Mouse (Mus musculus) heart, postnatal 0 days (tissue): ENCODE data around the gene Glis3. TPM values are rescaled to one million over a fixed set of nuclear protein-coding genes. Genes with fewer than 3 reads are reported as not detected.

ENCODE experiments used
- ATAC-seq: fragments of 200-750 bp; cut with Nextera tagmentation; 2 replicates; pipeline ENCODE4 v1.8.0; 2017; ENCODE audit warnings: low read depth, moderate number of reproducible peaks, moderate library complexity; ENCODE audit not compliant: insufficient read depth
- DNase-seq: peaks from one replicate; pipeline ENCODE4 v3.0.0-alpha.2; 2016; ENCODE audit warnings: low spot score
- H3K27ac ChIP-seq: fragments of 300-500 bp; sonication (generic); 2 replicates; pipeline ENCODE4 v1.5.1; 2014; ENCODE audit warnings: low read depth, mild to moderate bottlenecking
- H3K27me3 ChIP-seq: fragments of 300-500 bp; sonication (generic); 2 replicates; pipeline ENCODE4 v1.6.1; 2014; ENCODE audit warnings: low read length, mixed read lengths; ENCODE audit not compliant: control insufficient read depth, insufficient read depth
- H3K36me3 ChIP-seq: fragments of 300-500 bp; sonication (generic); replicated peaks from 2 replicates; pipeline ENCODE4 v1.6.1; 2014; ENCODE audit warnings: low read length, mixed read lengths; ENCODE audit not compliant: control insufficient read depth, insufficient read depth
- H3K4me1 ChIP-seq: fragments of 300-500 bp; sonication (generic); 2 replicates; pipeline ENCODE4 v1.6.1; 2014; ENCODE audit warnings: antibody characterized with exemption; ENCODE audit not compliant: control insufficient read depth, insufficient read depth
- H3K4me2 ChIP-seq: fragments of 300-500 bp; sonication (generic); 2 replicates; pipeline ENCODE4 v1.6.1; 2014; ENCODE audit warnings: low read depth, mild to moderate bottlenecking, low read length, moderate library complexity
- H3K4me3 ChIP-seq: fragments of 300-500 bp; sonication (generic); 2 replicates; pipeline ENCODE4 v1.5.1; 2014; ENCODE audit warnings: low read depth, low read length
- H3K9ac ChIP-seq: fragments of 300-500 bp; sonication (generic); replicated peaks from 2 replicates; pipeline ENCODE4 v1.6.1; 2014; ENCODE audit warnings: low read depth, low read length, mixed read lengths
- H3K9me3 ChIP-seq: fragments of 300-500 bp; sonication (generic); replicated peaks from 2 replicates; pipeline ENCODE4 v1.6.1; 2016; ENCODE audit warnings: low read length; ENCODE audit not compliant: control insufficient read depth
- CTCF ChIP-seq: IDR thresholded peaks from 2 replicates; pipeline ENCODE4 v1.5.1; 2016; ENCODE audit warnings: antibody characterized with exemption, control low read depth, low read depth
- EP300 ChIP-seq: IDR thresholded peaks from 2 replicates; pipeline ENCODE4 v1.6.1; 2016; ENCODE audit warnings: antibody characterized with exemption, low read depth
- WGBS: fragments of 180-500 bp; shearing (Covaris S2); extraction: QIAGEN DNeasy Blood & Tissue Kit; methylation state at CpG from one replicate; pipeline ENCODE4 v1.1.7; 2014; 5-methylcytosine and 5-hydroxymethylcytosine counted together
- polyA plus RNA-seq: library from polyadenylated mRNA; unstranded; fragments of >200 nt; fragmentation: Nextera tagmentation; extraction: Ambion mirVana; gene quantifications from 2 replicates; pipeline ENCODE4 v1.2.1, GENCODE M21; 2015
- total RNA-seq: library from RNA; depleted of rRNA; stranded (reverse); fragments of >200 nt; gene quantifications from 2 replicates; pipeline ENCODE4 v1.2.3, GENCODE M21; 2014; ENCODE audit warnings: low replicate concordance

Gene Glis3
- total and polyA plus RNA-seq, 2 experiments from 2014 or later: 0.34 to 10.0 TPM

DNA sequence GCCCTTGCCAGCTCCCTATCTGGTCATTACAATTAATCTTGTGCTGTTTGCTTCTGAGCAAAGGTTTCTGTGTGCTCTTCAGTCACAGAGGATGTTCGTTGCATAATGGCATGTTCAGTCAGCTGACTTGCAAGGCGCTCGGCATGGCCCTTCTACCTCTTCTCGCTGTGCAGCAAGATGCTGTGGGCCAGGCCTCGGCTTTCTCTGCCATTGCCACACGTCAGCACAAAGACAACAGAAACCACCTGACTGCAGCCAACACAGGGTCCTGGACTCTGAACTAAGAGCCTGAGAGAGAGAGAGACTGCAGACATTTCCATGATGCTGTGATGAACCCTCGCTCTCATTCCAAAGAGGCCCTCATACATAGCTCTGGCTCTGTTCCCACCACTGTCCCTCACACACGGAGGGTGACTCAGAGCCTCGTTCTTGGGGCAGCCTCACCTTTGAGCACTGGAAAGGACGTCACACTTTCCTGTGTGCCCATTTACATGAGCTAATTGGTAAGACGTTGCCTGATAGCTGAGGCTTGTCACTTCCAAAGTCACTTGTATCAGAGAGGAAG is 380.6 kb downstream of the Glis3 start:
- no peaks in the 10 kb centered on the region for H3K9me3 ChIP-seq
- no peak overlapping the region for H3K4me3 ChIP-seq
- H3K27me3 ChIP-seq: no peaks in the 10 kb centered on the region
- no peak for TF ChIP-seq EP300
- TF ChIP-seq CTCF: no peak
- peak; percentile 33; the same call in 1 of the 2 replicates for ATAC-seq
- no peak overlapping the region for H3K9ac ChIP-seq
- peak; percentile 7 for DNase-seq
- no peak overlapping the region for H3K4me2 ChIP-seq
- no peak overlapping the region for H3K27ac ChIP-seq
- no peaks in the 10 kb centered on the region for H3K4me1 ChIP-seq
- WGBS: 38% methylated on average over 11 of the region's 11 CpGs
- H3K36me3 ChIP-seq: no peaks in the 10 kb centered on the region

DNA sequence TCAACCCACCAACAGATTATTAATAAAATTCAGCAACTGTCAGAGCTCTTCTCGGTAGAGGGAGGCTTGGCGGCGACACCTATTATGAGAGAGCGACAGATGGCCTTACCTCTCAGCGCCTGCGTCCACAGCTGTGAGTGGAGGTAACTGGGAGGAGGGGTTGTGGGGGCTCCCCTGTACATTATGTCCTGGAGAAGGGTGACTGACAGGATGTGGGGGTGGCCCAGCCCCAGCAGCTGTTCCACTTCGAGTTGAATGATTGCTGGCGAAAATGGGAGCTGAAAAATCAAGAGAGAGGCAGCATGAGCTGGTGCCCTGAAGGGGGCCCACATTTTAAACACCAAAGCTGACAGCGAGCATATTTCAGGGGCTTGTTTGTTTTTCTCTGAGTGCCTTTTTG is 381.2 kb downstream of the Glis3 start:
- H3K27me3 ChIP-seq: no peaks in the 10 kb centered on the region
- H3K4me3 ChIP-seq: no peak overlapping the region
- H3K4me2 ChIP-seq: no peak overlapping the region
- DNase-seq (no peak), ATAC-seq (no peak)
- TF ChIP-seq CTCF (no peak), EP300 (no peak)
- no peak overlapping the region for H3K9ac ChIP-seq
- 71% methylated on average over 9 of the region's 9 CpGs for WGBS
- no peaks in the 10 kb centered on the region for H3K9me3 ChIP-seq
- no peak overlapping the region for H3K27ac ChIP-seq
- no peaks in the 10 kb centered on the region for H3K4me1 ChIP-seq
- no peaks in the 10 kb centered on the region for H3K36me3 ChIP-seq

DNA sequence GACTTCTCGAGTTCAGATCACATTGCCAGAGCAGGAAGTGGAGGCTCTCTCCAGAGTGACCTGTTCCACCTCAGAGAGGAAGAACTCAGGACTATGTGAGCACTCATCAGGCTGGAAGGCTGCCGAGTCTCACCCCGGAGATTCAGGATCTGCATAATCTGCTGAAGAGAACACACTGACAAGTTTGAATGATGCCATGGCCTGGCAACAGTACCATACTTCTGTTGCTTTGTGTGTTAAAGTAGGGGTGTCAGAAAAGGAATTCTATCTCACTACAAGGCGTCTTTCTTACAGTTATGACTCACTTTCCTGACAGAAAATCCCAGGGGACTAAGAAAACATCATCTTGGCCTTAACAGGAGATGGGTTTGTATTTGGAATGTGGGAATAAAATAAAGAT is 388.3 kb downstream of the Glis3 start:
- ATAC-seq (no peak), DNase-seq (no peak)
- H3K9me3 ChIP-seq: no peaks in the 10 kb centered on the region
- TF ChIP-seq CTCF (no peak), EP300 (no peak)
- no peaks in the 10 kb centered on the region for H3K36me3 ChIP-seq
- H3K4me1 ChIP-seq: no peaks in the 10 kb centered on the region
- 48% methylated on average over 4 of the region's 4 CpGs for WGBS
- no peak overlapping the region for H3K27ac ChIP-seq
- no peak overlapping the region for H3K4me2 ChIP-seq
- H3K4me3 ChIP-seq: no peak overlapping the region
- no peak overlapping the region for H3K9ac ChIP-seq
- no peaks in the 10 kb centered on the region for H3K27me3 ChIP-seq

DNA sequence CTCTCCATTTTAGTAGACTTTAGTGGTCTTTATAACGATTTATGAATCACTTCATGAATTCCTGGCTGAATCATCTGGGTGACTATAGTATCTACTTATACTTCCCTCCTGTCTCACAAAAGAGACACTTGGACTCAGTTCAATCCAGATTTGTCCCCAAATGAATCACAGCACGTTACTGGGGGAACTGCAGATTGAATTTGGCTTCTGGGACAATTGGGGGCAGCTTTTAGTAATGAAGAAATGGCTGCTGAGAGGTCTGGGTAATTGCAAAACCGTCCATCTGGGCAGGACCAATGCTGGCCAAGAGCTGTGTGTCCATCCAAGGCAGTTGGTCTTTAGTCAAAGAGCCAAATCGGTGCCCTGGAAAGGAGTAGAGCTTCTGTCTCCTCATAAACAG is 390.4 kb downstream of the Glis3 start:
- Histone ChIP-seq H3K9me3 (no peaks in the 10 kb centered on the region), H3K27ac (no peak overlapping the region), H3K4me2 (no peak overlapping the region), H3K36me3 (no peaks in the 10 kb centered on the region), H3K4me3 (no peak overlapping the region), H3K4me1 (no peaks in the 10 kb centered on the region), H3K27me3 (no peaks in the 10 kb centered on the region), H3K9ac (no peak overlapping the region)
- no peak for ATAC-seq
- no peak for TF ChIP-seq CTCF
- no peak for TF ChIP-seq EP300
- DNase-seq: no peak
- 66% methylated on average over 4 of the region's 4 CpGs for WGBS

DNA sequence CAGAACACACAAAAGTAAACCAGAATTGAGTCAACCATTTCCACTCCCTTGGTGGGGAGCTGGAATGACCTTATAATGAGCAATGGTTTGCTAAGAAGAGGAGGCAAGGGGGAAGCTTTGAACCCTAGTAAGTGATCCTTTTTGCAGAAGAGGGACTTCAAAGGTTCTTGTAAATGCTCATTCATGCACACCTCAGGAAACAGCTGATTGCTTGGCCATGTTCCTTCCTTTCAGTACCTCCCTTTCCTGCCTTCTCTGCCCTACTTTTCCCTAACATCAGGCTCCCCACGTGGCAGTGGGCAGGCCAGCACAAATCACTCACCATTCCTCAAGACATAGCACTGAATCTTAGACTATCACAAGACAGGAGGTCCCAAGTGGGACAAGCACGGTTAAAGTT is 392.4 kb downstream of the Glis3 start:
- Histone ChIP-seq H3K9ac (no peak overlapping the region), H3K9me3 (no peaks in the 10 kb centered on the region), H3K4me1 (no peaks in the 10 kb centered on the region), H3K27me3 (no peaks in the 10 kb centered on the region), H3K36me3 (no peaks in the 10 kb centered on the region), H3K4me3 (no peak overlapping the region), H3K4me2 (no peak overlapping the region), H3K27ac (no peak overlapping the region)
- 41% methylated on average over 2 of the region's 2 CpGs for WGBS
- DNase-seq (no peak), ATAC-seq (no peak)
- TF ChIP-seq CTCF (no peak), EP300 (no peak)

DNA sequence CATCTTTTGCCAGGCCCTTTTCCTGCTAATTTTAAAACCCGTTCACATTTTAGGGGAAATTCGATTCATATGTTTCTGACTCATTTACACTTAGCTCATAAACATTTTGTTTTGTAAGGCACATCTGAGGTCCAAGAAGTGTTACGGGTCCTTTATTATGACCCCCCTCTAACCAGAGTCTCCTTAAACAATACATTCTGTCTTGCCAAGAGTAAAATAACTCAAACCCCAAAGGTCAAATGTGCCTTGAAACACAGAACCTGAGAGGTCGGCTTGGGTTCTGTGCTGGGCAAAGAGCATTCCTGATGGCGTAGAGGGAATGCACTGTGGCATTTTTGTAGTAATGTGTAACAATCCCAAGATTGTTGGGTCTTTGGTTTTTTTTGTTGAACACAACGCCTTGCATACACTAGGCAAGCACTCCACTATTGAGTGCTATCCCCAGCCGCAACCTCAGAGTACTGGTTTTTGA is 395.7 kb downstream of the Glis3 start:
- Histone ChIP-seq H3K4me2 (no peak overlapping the region), H3K4me1 (no peaks in the 10 kb centered on the region), H3K9me3 (no peaks in the 10 kb centered on the region), H3K36me3 (no peaks in the 10 kb centered on the region), H3K4me3 (no peak overlapping the region), H3K27me3 (no peaks in the 10 kb centered on the region), H3K9ac (no peak overlapping the region), H3K27ac (no peak overlapping the region)
- no peak for TF ChIP-seq CTCF
- TF ChIP-seq EP300: no peak
- 80% methylated on average over 7 of the region's 7 CpGs for WGBS
- ATAC-seq: no peak
- DNase-seq: no peak
